Mouse (Mus musculus): ENCODE data around the gene Spata2l.

GRCm38 (mm10) chr8:123279828-123280227, 43.8 kb upstream of the Spata2l start:
- TF ChIP-seq POLR2A (IDR thresholded peaks at IDR 0.05; ENCODE audit: insufficient read length, low read depth) (no peak), POLR2AphosphoS2 (IDR thresholded peaks at IDR 0.05; ENCODE audit: insufficient read length, low read depth) (no peak), MYOG (IDR thresholded peaks at IDR 0.05; ENCODE audit: control insufficient read depth in 1 of 3, insufficient read depth in 1 of 3, insufficient read length in 2 of 3, low read depth in 2 of 3) (no peak), CEBPB (IDR thresholded peaks at IDR 0.05; ENCODE audit: insufficient read depth, poor library complexity, severe bottlenecking) (no peak), MAX (IDR thresholded peaks at IDR 0.05; ENCODE audit: low read depth) (no peak), SRF (IDR thresholded peaks at IDR 0.05; ENCODE audit: control insufficient read depth, insufficient read length, low read depth) (no peak), TCF12 (IDR thresholded peaks at IDR 0.05; ENCODE audit: insufficient read depth, poor library complexity, severe bottlenecking) (no peak), USF1 (IDR thresholded peaks at IDR 0.05; ENCODE audit: low read depth) (no peak), REST (IDR thresholded peaks at IDR 0.05; ENCODE audit: insufficient read depth, insufficient read length) (no peak)
